Mouse (Mus musculus) CH12.LX (cell line): Measurements from ENCODE around the gene Tmem189.

ENCODE experiments used
- CHD2 ChIP-seq: IDR thresholded peaks from 2 replicates; pipeline ENCODE4 v1.6.1; 2011; ENCODE audit warnings: low read length, improper control_type of control experiment
- CTCF ChIP-seq, 2 experiments: IDR thresholded peaks in 1 of 2; conservative IDR thresholded peaks in 1 of 2; 2 replicates each; pipeline ENCODE4 v1.5.1; 2011 to 2012; ENCODE audit warnings: low read depth in 2 of 2, low read length in 2 of 2, improper control_type of control experiment in 1 of 2, inconsistent platforms in 1 of 2, mild to moderate bottlenecking in 1 of 2, moderate library complexity in 1 of 2
- EP300 ChIP-seq: IDR thresholded peaks from 2 replicates; pipeline ENCODE4 v1.6.1; 2011; ENCODE audit warnings: low read length, improper control_type of control experiment
- ETS1 ChIP-seq: conservative IDR thresholded peaks from 2 replicates; pipeline ENCODE4 v1.6.1; 2012; ENCODE audit warnings: low read depth, mild to moderate bottlenecking, inconsistent platforms, low read length, improper control_type of control experiment, moderate library complexity
- JUND ChIP-seq: conservative IDR thresholded peaks from 2 replicates; pipeline ENCODE4 v1.6.1; 2011; ENCODE audit warnings: low read depth, low read length, improper control_type of control experiment
- MAX ChIP-seq: IDR thresholded peaks from 2 replicates; pipeline ENCODE4 v1.6.1; 2011; ENCODE audit warnings: low read length, improper control_type of control experiment
- MYC ChIP-seq: IDR thresholded peaks from 2 replicates; pipeline ENCODE4 v1.6.1; 2011; ENCODE audit warnings: low read depth, mild to moderate bottlenecking, improper control_type of control experiment, low read length
- POLR2A ChIP-seq: IDR thresholded peaks from 2 replicates; pipeline ENCODE4 v1.6.1; 2011; ENCODE audit warnings: low read depth, mild to moderate bottlenecking, improper control_type of control experiment, low read length
- SMC3 ChIP-seq: IDR thresholded peaks from 2 replicates; pipeline ENCODE4 v1.6.1; 2011; ENCODE audit warnings: low read depth, low read length, improper control_type of control experiment
- UBTF ChIP-seq: IDR thresholded peaks from 2 replicates; pipeline ENCODE4 v1.6.1; 2012; ENCODE audit warnings: low read depth, mild to moderate bottlenecking, inconsistent platforms, low read length, improper control_type of control experiment, moderate library complexity
- USF2 ChIP-seq: conservative IDR thresholded peaks from 2 replicates; pipeline ENCODE4 v1.6.1; 2011; ENCODE audit warnings: low read depth, low read length, improper control_type of control experiment
- ZC3H11A ChIP-seq: IDR thresholded peaks from 2 replicates; pipeline ENCODE4 v1.6.1; 2012; ENCODE audit warnings: low read depth, mild to moderate bottlenecking, inconsistent platforms, low read length, improper control_type of control experiment
- ZNF384 ChIP-seq: IDR thresholded peaks from 2 replicates; pipeline ENCODE4 v1.6.1; 2012; ENCODE audit warnings: low read depth, low read length, improper control_type of control experiment, inconsistent platforms

DNA sequence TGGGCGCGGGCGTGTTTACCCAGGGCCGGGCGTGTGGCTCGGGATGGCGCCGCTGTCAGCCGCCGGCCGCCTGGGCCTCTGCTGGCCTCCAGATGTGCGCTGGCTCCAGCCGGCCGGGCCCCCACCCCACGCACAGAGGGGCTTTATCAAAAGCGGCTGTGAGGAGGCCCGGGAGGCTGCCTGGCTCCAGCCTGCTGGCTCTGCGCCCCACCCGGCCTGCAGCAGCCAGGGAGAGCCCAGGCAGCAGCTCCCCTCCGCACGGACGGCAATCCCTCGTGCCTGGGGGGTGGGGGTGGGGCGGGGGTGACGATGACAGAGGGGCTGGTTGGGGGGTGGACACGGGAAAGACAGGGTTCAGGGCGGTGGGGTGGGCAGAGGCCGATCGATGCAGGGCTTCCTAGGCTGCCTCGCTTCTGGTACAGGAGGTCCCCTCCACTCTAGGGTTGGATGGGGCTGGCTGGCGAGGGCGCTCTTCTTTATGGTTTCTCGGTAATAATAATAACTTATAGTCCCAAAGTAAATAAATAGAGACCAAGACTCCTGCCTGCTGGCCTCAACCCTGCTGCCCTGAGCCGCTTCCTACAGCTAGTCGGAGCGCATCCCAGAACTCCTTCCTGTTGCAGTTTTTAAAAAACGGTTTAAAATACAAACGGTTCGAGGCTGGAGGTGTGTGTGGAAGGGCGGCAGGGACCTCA, 92.0 kb downstream of the Tmem189 start:
- no peak for TF ChIP-seq CTCF (conservative IDR thresholded peaks at IDR 0.05 in 1 of 2, IDR thresholded peaks at IDR 0.05 in 1 of 2; ENCODE audit: low read depth in 2 of 2, low read length in 2 of 2)
- TF ChIP-seq EP300: no peak
- TF ChIP-seq MYC: no peak
- no peak for TF ChIP-seq ZNF384
- no peak for TF ChIP-seq POLR2A
- TF ChIP-seq JUND: no peak
- no peak for TF ChIP-seq USF2
- TF ChIP-seq ETS1: no peak
- no peak for TF ChIP-seq MAX
- TF ChIP-seq SMC3: no peak
- no peak for TF ChIP-seq UBTF
- no peak for TF ChIP-seq CHD2
- TF ChIP-seq ZC3H11A: no peak
